Mouse (Mus musculus): ENCODE measurements around the gene Vamp1. TPM values are rescaled to one million over a fixed set of nuclear protein-coding genes. Genes with fewer than 3 reads are reported as not detected.

Vamp1 gene
- polyA plus RNA-seq, 1 experiment, result 32.6 TPM

DNA sequence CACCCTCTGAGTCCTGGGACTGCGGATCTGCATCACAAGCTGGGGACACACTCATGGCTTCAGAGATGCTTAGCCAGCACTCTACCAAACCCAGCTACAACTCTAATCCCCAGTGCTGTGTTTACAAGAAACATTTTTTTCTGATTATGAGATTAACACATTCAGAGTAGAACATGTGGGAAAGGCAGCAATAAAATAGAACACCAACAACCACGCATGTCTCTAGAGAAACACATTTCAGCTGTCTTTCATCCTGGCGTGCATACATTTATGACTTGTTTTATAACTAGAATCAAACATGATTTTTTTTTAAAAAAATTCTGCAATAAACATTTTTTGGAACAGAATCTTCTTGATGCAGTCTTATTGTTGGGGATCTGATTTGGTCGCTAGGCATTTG, 71.6 kb downstream of the Vamp1 start:
- H3K4me3 ChIP-seq (replicated peaks; ENCODE audit: control insufficient read depth, low read depth, low read length), result no peak overlapping the region
- no peak for TF ChIP-seq POLR2A (IDR thresholded peaks at IDR 0.05; ENCODE audit: borderline replicate concordance, control insufficient read depth, low read depth, low read length)
- no peak for TF ChIP-seq CTCF (IDR thresholded peaks at IDR 0.05; ENCODE audit: control insufficient read depth, insufficient read depth, low read length)
- 82% methylated on average over 4 of the region's 4 CpGs for WGBS
- no peak overlapping the region for H3K27ac ChIP-seq (ENCODE audit: control insufficient read depth, insufficient read depth, low read depth, low read length, poor library complexity)
- H3K4me1 ChIP-seq (ENCODE audit: control insufficient read depth, insufficient read depth, low read length), result no peaks in the 10 kb centered on the region

DNA sequence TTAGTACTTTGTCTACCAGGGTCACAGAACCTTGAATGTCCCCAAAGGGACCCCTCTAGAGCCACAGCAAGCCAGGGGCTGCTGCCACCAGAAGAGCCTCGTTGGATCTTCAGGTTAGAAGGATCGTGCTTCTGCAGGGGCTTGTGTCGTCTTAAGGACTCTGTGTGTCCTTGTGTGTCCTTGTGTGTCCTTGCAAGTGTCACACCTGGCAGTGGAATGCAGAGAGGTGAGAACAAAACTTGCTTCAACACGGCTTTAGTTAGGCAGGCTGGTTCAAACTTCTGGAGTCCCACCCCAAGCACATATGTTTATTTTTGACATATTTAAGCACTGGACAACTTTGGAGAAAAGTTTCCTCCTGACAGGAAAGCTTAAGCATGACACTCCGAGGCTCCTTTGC, 73.4 kb downstream of the Vamp1 start:
- H3K4me1 ChIP-seq (ENCODE audit: control insufficient read depth, insufficient read depth, low read length), result no peaks in the 10 kb centered on the region
- TF ChIP-seq CTCF (IDR thresholded peaks at IDR 0.05; ENCODE audit: control insufficient read depth, insufficient read depth, low read length), result no peak
- TF ChIP-seq POLR2A (IDR thresholded peaks at IDR 0.05; ENCODE audit: borderline replicate concordance, control insufficient read depth, low read depth, low read length), result no peak
- H3K4me3 ChIP-seq (replicated peaks; ENCODE audit: control insufficient read depth, low read depth, low read length), result no peak overlapping the region
- H3K27ac ChIP-seq (ENCODE audit: control insufficient read depth, insufficient read depth, low read depth, low read length, poor library complexity), result no peak overlapping the region
- WGBS, result 75% methylated on average over 5 of the region's 5 CpGs

- no peak overlapping the region for H3K4me3 ChIP-seq (replicated peaks; ENCODE audit: control insufficient read depth, low read depth, low read length)
- H3K27ac ChIP-seq (ENCODE audit: control insufficient read depth, insufficient read depth, low read depth, low read length, poor library complexity), result no peak overlapping the region
- no peaks in the 10 kb centered on the region for H3K4me1 ChIP-seq (ENCODE audit: control insufficient read depth, insufficient read depth, low read length)
- 81% methylated on average over 4 of the region's 4 CpGs for WGBS
- TF ChIP-seq CTCF (IDR thresholded peaks at IDR 0.05; ENCODE audit: control insufficient read depth, insufficient read depth, low read length), result no peak
- TF ChIP-seq POLR2A (IDR thresholded peaks at IDR 0.05; ENCODE audit: borderline replicate concordance, control insufficient read depth, low read depth, low read length), result no peak
Measured at GRCm38 (mm10) chr6:125291329-125291728, 76.0 kb downstream of the Vamp1 start.

- 85% methylated on average over 7 of the region's 7 CpGs for WGBS
- TF ChIP-seq POLR2A (IDR thresholded peaks at IDR 0.05; ENCODE audit: borderline replicate concordance, control insufficient read depth, low read depth, low read length) (no peak), CTCF (IDR thresholded peaks at IDR 0.05; ENCODE audit: control insufficient read depth, insufficient read depth, low read length) (no peak)
- Histone ChIP-seq H3K27ac (ENCODE audit: control insufficient read depth, insufficient read depth, low read depth, low read length, poor library complexity) (no peak overlapping the region), H3K4me3 (replicated peaks; ENCODE audit: control insufficient read depth, low read depth, low read length) (no peak overlapping the region), H3K4me1 (ENCODE audit: control insufficient read depth, insufficient read depth, low read length) (no peaks in the 10 kb centered on the region)
Measured at GRCm38 (mm10) chr6:125292256-125292655, 76.9 kb downstream of the Vamp1 start.

GRCm38 (mm10) chr6:125294049-125294448, 78.7 kb downstream of the Vamp1 start:
- Histone ChIP-seq H3K4me1 (ENCODE audit: control insufficient read depth, insufficient read depth, low read length) (no peaks in the 10 kb centered on the region), H3K27ac (ENCODE audit: control insufficient read depth, insufficient read depth, low read depth, low read length, poor library complexity) (no peak overlapping the region), H3K4me3 (replicated peaks; ENCODE audit: control insufficient read depth, low read depth, low read length) (no peak overlapping the region)
- WGBS, result 52% methylated on average over 4 of the region's 4 CpGs
- TF ChIP-seq CTCF (IDR thresholded peaks at IDR 0.05; ENCODE audit: control insufficient read depth, insufficient read depth, low read length) (no peak), POLR2A (IDR thresholded peaks at IDR 0.05; ENCODE audit: borderline replicate concordance, control insufficient read depth, low read depth, low read length) (no peak)

Other genes starting within 250 kb of the Vamp1 start
- gene Pianp, start 218.9 kb upstream of the Vamp1 start, polyA plus RNA-seq (2011; ENCODE audit: insufficient read depth, insufficient read length, low replicate concordance, missing spikeins), result 3.4 TPM in 1 of 2 replicates, not detected in the other
- 26.2 and 46.0 TPM in 2 replicates for gene Zfp384, start 206.4 kb upstream of the Vamp1 start, polyA plus RNA-seq (2011; ENCODE audit: insufficient read depth, insufficient read length, low replicate concordance, missing spikeins)
- gene Ing4, start 175.8 kb upstream of the Vamp1 start, polyA plus RNA-seq (2011; ENCODE audit: insufficient read depth, insufficient read length, low replicate concordance, missing spikeins), result 19.6 and 42.0 TPM in 2 replicates
- gene Acrbp, start 165.9 kb upstream of the Vamp1 start, polyA plus RNA-seq (2011; ENCODE audit: insufficient read depth, insufficient read length, low replicate concordance, missing spikeins), result 24.3 and 45.9 TPM in 2 replicates
- not detected in 2 replicates for gene Lpar5, start 147.6 kb upstream of the Vamp1 start, polyA plus RNA-seq (2011; ENCODE audit: insufficient read depth, insufficient read length, low replicate concordance, missing spikeins)
- gene Chd4, start 119.6 kb upstream of the Vamp1 start, polyA plus RNA-seq (2011; ENCODE audit: insufficient read depth, insufficient read length, low replicate concordance, missing spikeins), result 66.8 and 106 TPM in 2 replicates
- gene Nop2, start 83.6 kb upstream of the Vamp1 start, polyA plus RNA-seq (2011; ENCODE audit: insufficient read depth, insufficient read length, low replicate concordance, missing spikeins), result 12.5 and 25.7 TPM in 2 replicates
- gene Iffo1, start 70.3 kb upstream of the Vamp1 start, polyA plus RNA-seq (2011; ENCODE audit: insufficient read depth, insufficient read length, low replicate concordance, missing spikeins), result 21.0 and 39.0 TPM in 2 replicates
- 40.4 and 98.2 TPM in 2 replicates for gene Gapdh, start 49.1 kb upstream of the Vamp1 start, polyA plus RNA-seq (2011; ENCODE audit: insufficient read depth, insufficient read length, low replicate concordance, missing spikeins)
- 314 and 361 TPM in 2 replicates for gene Ncapd2, start 23.9 kb upstream of the Vamp1 start, polyA plus RNA-seq (2011; ENCODE audit: insufficient read depth, insufficient read length, low replicate concordance, missing spikeins)
- gene Mrpl51, start 23.8 kb upstream of the Vamp1 start, polyA plus RNA-seq (2011; ENCODE audit: insufficient read depth, insufficient read length, low replicate concordance, missing spikeins), result 153 and 193 TPM in 2 replicates
- 4.1 and 6.2 TPM in 2 replicates for gene Tapbpl, start 16.3 kb downstream of the Vamp1 start, polyA plus RNA-seq (2011; ENCODE audit: insufficient read depth, insufficient read length, low replicate concordance, missing spikeins)
- gene Cd27, start 21.5 kb downstream of the Vamp1 start, polyA plus RNA-seq (2011; ENCODE audit: insufficient read depth, insufficient read length, low replicate concordance, missing spikeins), result 7.0 and 10.7 TPM in 2 replicates
- gene Tuba3a, start 70.5 kb downstream of the Vamp1 start, polyA plus RNA-seq (2011; ENCODE audit: insufficient read depth, insufficient read length, low replicate concordance, missing spikeins), result not detected in 2 replicates
- gene Ltbr, start 98.3 kb downstream of the Vamp1 start, polyA plus RNA-seq (2011; ENCODE audit: insufficient read depth, insufficient read length, low replicate concordance, missing spikeins), result 12.4 and 23.2 TPM in 2 replicates
- 1.7 and 5.6 TPM in 2 replicates for gene Scnn1a, start 105.1 kb downstream of the Vamp1 start, polyA plus RNA-seq (2011; ENCODE audit: insufficient read depth, insufficient read length, low replicate concordance, missing spikeins)
- 18.4 and 63.5 TPM in 2 replicates for gene Tnfrsf1a, start 133.8 kb downstream of the Vamp1 start, polyA plus RNA-seq (2011; ENCODE audit: insufficient read depth, insufficient read length, low replicate concordance, missing spikeins)
- gene Plekhg6, start 165.2 kb downstream of the Vamp1 start, polyA plus RNA-seq (2011; ENCODE audit: insufficient read depth, insufficient read length, low replicate concordance, missing spikeins), result 0.45 TPM in 1 of 2 replicates, not detected in the other